Mouse (Mus musculus): ENCODE results near the gene Sprr2a1. TPM values are rescaled to one million over a fixed set of nuclear protein-coding genes. Genes with fewer than 3 reads are reported as not detected.

The Sprr2a1 gene
- not detected in 2 replicates for total RNA-seq (2023)

DNA sequence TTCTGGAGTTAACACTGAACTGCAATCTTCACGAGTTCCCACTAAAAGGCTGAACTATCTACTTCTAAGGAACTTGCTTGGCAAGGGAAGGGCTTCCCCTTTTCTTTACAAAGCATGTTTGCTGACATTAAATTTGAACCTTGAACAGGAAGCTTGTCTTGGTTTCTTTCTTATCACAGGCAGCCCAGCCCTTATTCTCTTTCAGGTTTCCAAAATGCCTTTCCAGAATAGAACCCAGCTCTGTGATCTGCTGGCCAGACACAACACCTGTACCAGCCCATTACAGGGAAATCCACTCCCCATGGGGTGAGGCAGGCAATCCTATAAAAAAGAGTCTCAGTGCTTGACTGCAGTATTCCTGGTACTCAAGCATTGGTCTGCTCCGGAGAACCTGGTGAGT is at the start of gene Sprr2a1, which contains the start of gene Sprr2a2:
Gene Sprr2a1 (plus strand): TSS at position 231 of the 400 bp plus-strand sequence.
Gene Sprr2a2 (plus strand): TSS at position 352 of the 400 bp plus-strand sequence.

Other genes with a start within 250 kb of the Sprr2a1 start
- gene Pglyrp3, start 201.2 kb upstream of the Sprr2a1 start, total RNA-seq (2023): not detected in 2 replicates
- gene Lor, start 132.7 kb upstream of the Sprr2a1 start, total RNA-seq (2023): not detected in 2 replicates
- gene Prr9, start 91.9 kb upstream of the Sprr2a1 start, total RNA-seq (2023): not detected in 2 replicates
- gene Lelp1, start 73.1 kb upstream of the Sprr2a1 start, total RNA-seq (2023): not detected in 2 replicates
- not detected in 2 replicates for gene Sprr2a2, start 121 bp downstream of the Sprr2a1 start, total RNA-seq (2023)
- not detected in 2 replicates for gene Sprr2a3, start 69.6 kb downstream of the Sprr2a1 start, total RNA-seq (2023)
- not detected in 2 replicates for gene Sprr2b, start 100.8 kb downstream of the Sprr2a1 start, total RNA-seq (2023)
- not detected in 2 replicates for gene Sprr2d, start 123.3 kb downstream of the Sprr2a1 start, total RNA-seq (2023)
- not detected in 2 replicates for gene Sprr2e, start 136.3 kb downstream of the Sprr2a1 start, total RNA-seq (2023)
- not detected in 2 replicates for gene Sprr2f, start 149.4 kb downstream of the Sprr2a1 start, total RNA-seq (2023)
- gene Sprr2h, start 169.9 kb downstream of the Sprr2a1 start, total RNA-seq (2023): not detected in 2 replicates
- gene Sprr2i, start 192.2 kb downstream of the Sprr2a1 start, total RNA-seq (2023): not detected in 2 replicates
- not detected in 2 replicates for gene Sprr2j-ps, start 202.3 kb downstream of the Sprr2a1 start, total RNA-seq (2023)
- 2.2 TPM in 1 of 2 replicates, not detected in the other for gene Gm9774, start 213.6 kb downstream of the Sprr2a1 start, total RNA-seq (2023)
- gene Sprr2k, start 216.8 kb downstream of the Sprr2a1 start, total RNA-seq (2023): not detected in 2 replicates
- not detected in 2 replicates for gene Sprr1b, start 223.0 kb downstream of the Sprr2a1 start, total RNA-seq (2023)
- gene Sprr3, start 242.9 kb downstream of the Sprr2a1 start, total RNA-seq (2023): not detected in 2 replicates